Mouse (Mus musculus): ENCODE measurements around the gene Npas3.

DNA sequence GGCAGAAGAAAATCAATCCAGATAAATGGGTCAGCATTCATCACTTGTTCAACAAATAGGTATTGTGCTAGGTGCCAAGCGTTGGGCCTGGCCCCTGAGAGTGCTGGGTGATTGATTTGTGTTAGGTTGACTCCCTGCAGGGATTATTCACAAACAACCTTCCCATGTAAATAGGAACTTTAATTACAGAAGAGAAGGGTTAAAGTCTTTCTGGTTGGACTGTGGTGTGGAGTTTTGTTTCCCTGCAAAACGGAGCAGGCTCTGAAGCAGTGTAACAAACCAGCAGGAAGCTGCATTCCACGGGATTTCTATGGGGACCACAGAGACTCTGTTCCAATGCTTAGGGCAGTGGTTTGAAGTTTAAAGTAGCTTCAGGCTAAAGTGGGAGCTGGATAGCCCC lies 199.6 kb downstream of the Npas3 start:
- no peak for TF ChIP-seq MAX (IDR thresholded peaks at IDR 0.05)
- no peak for TF ChIP-seq USF1 (IDR thresholded peaks at IDR 0.05; ENCODE audit: low read depth)
- no peak for TF ChIP-seq CTCF (IDR thresholded peaks at IDR 0.05; ENCODE audit: control insufficient read depth, insufficient read depth, insufficient read length)
- no peak for TF ChIP-seq CEBPB (IDR thresholded peaks at IDR 0.05; ENCODE audit: low read depth)
- TF ChIP-seq MYOD1 (IDR thresholded peaks at IDR 0.05; ENCODE audit: control insufficient read depth, insufficient read length, low read depth), result no peak
- TF ChIP-seq MYOG (IDR thresholded peaks at IDR 0.05; ENCODE audit: control insufficient read depth, extremely low read depth, insufficient read length), result no peak

All from C2C12 (cell line).